Mouse (Mus musculus) ES-E14 (cell line): ENCODE results near the gene Plac1. TPM values are rescaled to one million over a fixed set of nuclear protein-coding genes. Genes with fewer than 3 reads are reported as not detected.

ENCODE experiments used
- DNase-seq: peaks from one replicate; pipeline ENCODE4 v3.0.0-alpha.2; 2013; ENCODE audit warnings: low read depth, low spot score
- H3K27ac ChIP-seq: 2 replicates; pipeline ENCODE4 v1.5.1; 2012; ENCODE audit warnings: low read depth, mild to moderate bottlenecking, low read length, moderate library complexity, mixed read lengths; ENCODE audit not compliant: poor library complexity, insufficient read depth, severe bottlenecking
- H3K36me3 ChIP-seq: 2 replicates; pipeline ENCODE4 v1.6.1; 2012; ENCODE audit warnings: mild to moderate bottlenecking, low read length, moderate library complexity, mixed read lengths; ENCODE audit not compliant: control insufficient read depth, poor library complexity, insufficient read depth, severe bottlenecking
- H3K4me1 ChIP-seq, 2 experiments: fragments of 150-350 bp in 1 of 2; sonication (generic) in 1 of 2; 2 replicates each; pipeline ENCODE4 v1.6.1; 2012; ENCODE audit warnings: low read length in 2 of 2, mild to moderate bottlenecking in 1 of 2, mixed read lengths in 1 of 2; ENCODE audit not compliant: control insufficient read depth in 2 of 2, insufficient read depth in 2 of 2, poor library complexity in 1 of 2
- H3K4me3 ChIP-seq, 2 experiments: fragments of 150-350 bp in 1 of 2; sonication (generic) in 1 of 2; 2 replicates each; pipeline ENCODE4 v1.5.1; 2012; ENCODE audit warnings: low read length in 2 of 2, low read depth in 1 of 2, mild to moderate bottlenecking in 1 of 2, mixed read lengths in 1 of 2; ENCODE audit not compliant: insufficient read depth in 1 of 2, poor library complexity in 1 of 2, severe bottlenecking in 1 of 2
- H3K9ac ChIP-seq: 2 replicates; pipeline ENCODE4 v1.6.1; 2012; ENCODE audit warnings: low read depth, mild to moderate bottlenecking, low read length, mixed read lengths; ENCODE audit not compliant: poor library complexity, insufficient read depth, severe bottlenecking
- H3K9me3 ChIP-seq: fragments of 150-350 bp; sonication (generic); 2 replicates; pipeline ENCODE4 v1.6.1; 2012; ENCODE audit warnings: low read depth, mild to moderate bottlenecking, low read length; ENCODE audit not compliant: control insufficient read depth, insufficient read depth
- CHD2 ChIP-seq: IDR thresholded peaks from 2 replicates; pipeline ENCODE4 v1.6.1; 2014; ENCODE audit warnings: mild to moderate bottlenecking, low read depth, low read length, inconsistent platforms
- HCFC1 ChIP-seq: IDR thresholded peaks from 2 replicates; pipeline ENCODE4 v1.6.1; 2012; ENCODE audit warnings: low read length, inconsistent platforms, borderline replicate concordance; ENCODE audit not compliant: insufficient read depth
- MAFK ChIP-seq: IDR thresholded peaks from 2 replicates; pipeline ENCODE4 v1.6.1; 2014; ENCODE audit warnings: mild to moderate bottlenecking, low read depth, low read length, inconsistent platforms; ENCODE audit not compliant: insufficient read depth
- ZC3H11A ChIP-seq: IDR thresholded peaks from 2 replicates; pipeline ENCODE4 v1.6.1; 2012; ENCODE audit warnings: low read depth, mild to moderate bottlenecking, inconsistent platforms, low read length, borderline replicate concordance
- ZNF384 ChIP-seq: IDR thresholded peaks from 2 replicates; pipeline ENCODE4 v1.6.1; 2012; ENCODE audit warnings: low read depth, low read length, inconsistent platforms
- in situ Hi-C, 2 experiments: fragments of 600-800 bp; cut with MboI; formaldehyde crosslinking; loops; one replicate each; pipeline ENCODE4 v1.15.1; 2025; ENCODE audit warnings: low sequenced_read_pairs in 2 of 2, inconsistent platforms in 1 of 2; ENCODE audit not compliant: unreplicated experiment in 2 of 2
- total RNA-seq: library from RNA; depleted of rRNA; stranded (reverse); fragments of 300-350 nt; gene quantifications from 2 replicates; pipeline ENCODE4 v1.2.3, GENCODE M21; 2012

Plac1 gene
- total RNA-seq, 1 experiment: 5.7 TPM

DNA sequence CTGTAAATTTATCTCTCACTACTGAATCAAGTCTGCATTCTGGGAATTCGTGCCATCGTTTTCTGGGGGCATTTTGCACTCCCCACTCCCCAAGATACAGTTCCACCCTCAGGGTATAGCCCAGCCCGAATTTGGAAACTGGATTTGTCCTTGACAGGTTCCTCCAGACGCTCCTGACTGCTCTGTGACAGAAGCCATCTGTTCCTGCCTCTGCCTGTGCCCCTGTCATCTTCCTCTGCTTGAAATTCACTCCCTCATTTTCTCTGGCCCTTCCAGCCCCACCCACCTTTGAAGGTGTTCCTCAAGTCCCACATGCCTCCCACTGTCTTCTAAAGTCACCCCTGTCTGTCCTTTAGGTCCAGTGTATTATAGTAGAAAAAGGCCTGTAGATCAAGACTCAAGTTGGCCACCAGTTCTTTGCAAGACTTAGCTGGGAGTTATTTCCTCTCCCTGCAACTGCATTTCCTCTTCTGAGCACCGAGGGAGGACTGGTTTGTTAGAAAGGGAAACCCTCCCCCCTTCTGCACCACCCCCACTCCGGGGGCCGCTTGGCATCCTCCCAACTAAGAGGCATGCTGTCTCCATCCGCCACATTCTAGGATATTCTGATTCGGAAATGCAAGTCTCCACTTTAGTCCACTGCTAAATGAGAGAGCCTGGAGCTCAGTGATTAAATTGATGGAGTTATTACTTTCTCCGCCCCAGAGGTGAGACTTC lies 194.6 kb downstream of the Plac1 start:
- Histone ChIP-seq H3K4me1 (no peaks in the 10 kb centered on the region), H3K27ac (no peak overlapping the region), H3K36me3 (no peaks in the 10 kb centered on the region), H3K9ac (no peak overlapping the region), H3K9me3 (no peaks in the 10 kb centered on the region), H3K4me3 (no peak overlapping the region)
- TF ChIP-seq ZNF384 (no peak), ZC3H11A (no peak), CHD2 (no peak), MAFK (no peak), HCFC1 (no peak)
- DNase-seq: no peak
- in situ Hi-C loops: no loop called here

DNA sequence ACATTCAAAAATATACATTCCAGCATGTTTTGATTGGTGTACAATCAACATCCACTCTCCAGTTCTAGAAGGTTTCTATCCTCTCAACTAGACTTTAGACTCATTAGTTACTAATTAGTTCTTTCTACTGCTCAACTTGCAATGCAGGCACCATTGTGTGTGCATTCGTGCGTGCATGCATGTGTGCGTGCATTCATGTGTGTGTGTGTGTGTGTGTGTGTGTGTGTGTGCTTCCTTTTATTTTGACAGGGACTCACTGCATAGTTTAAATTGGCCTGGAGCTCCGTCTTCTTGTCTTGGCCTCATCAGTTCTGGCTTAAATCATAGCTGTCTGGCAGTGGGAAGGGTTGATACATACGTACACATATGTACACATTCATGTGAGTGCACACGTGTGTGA lies 198.9 kb downstream of the Plac1 start:
- H3K4me1 ChIP-seq: no peaks in the 10 kb centered on the region
- in situ Hi-C loops: no loop called here
- DNase-seq: no peak
- no peak overlapping the region for H3K9ac ChIP-seq
- no peaks in the 10 kb centered on the region for H3K36me3 ChIP-seq
- TF ChIP-seq MAFK (no peak), HCFC1 (no peak), CHD2 (no peak), ZNF384 (no peak), ZC3H11A (no peak)
- H3K9me3 ChIP-seq: no peaks in the 10 kb centered on the region
- H3K27ac ChIP-seq: no peak overlapping the region
- H3K4me3 ChIP-seq: no peak overlapping the region

DNA sequence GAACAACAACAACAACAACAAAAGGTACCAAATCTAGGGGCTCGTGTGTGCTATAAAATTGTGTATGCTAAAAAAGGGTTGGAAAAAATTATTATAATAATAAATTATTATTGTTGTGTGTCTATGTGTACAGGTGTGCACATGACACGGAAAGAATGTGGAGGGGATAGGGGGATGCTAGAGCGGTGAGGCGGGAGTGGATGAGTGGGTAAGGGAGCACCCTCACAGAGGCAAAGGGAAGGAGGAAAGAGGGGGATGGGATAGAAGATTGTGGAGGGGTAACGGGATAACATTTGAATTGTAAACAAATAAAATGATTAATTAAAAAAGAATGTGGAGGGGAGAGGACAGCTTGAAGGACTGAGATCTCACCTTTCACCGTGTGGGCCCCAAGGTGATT lies 199.8 kb downstream of the Plac1 start:
- H3K9me3 ChIP-seq: no peaks in the 10 kb centered on the region
- no peaks in the 10 kb centered on the region for H3K36me3 ChIP-seq
- H3K9ac ChIP-seq: no peak overlapping the region
- no peak for DNase-seq
- no peaks in the 10 kb centered on the region for H3K4me1 ChIP-seq
- H3K4me3 ChIP-seq: no peak overlapping the region
- no peak overlapping the region for H3K27ac ChIP-seq
- TF ChIP-seq MAFK (no peak), CHD2 (no peak), ZC3H11A (no peak), HCFC1 (no peak), ZNF384 (no peak)
- in situ Hi-C loops: no loop called here

DNA sequence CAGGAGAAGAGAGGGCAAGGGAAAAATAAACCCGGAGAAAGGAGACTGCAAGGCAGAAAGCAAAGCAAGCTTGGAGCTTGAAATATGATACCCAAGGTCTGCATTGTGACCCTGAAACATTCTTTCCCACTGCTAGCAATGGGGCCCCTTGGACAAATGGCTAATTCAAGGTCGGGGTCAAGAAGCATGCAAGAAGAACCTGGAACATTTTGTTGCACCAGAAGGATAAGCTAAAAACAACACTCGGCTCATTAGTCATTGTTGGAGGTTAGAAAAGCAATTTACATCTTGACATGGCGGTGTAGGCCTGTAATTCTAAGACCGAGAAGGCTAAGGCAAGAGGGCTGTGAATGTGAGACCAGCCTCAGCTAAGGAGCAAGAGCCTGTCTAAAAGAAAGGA lies 200.3 kb downstream of the Plac1 start:
- no peaks in the 10 kb centered on the region for H3K4me1 ChIP-seq
- no peaks in the 10 kb centered on the region for H3K9me3 ChIP-seq
- in situ Hi-C loops: no loop called here
- H3K9ac ChIP-seq: no peak overlapping the region
- no peak overlapping the region for H3K4me3 ChIP-seq
- no peak for DNase-seq
- H3K36me3 ChIP-seq: no peaks in the 10 kb centered on the region
- no peak overlapping the region for H3K27ac ChIP-seq
- no peak for TF ChIP-seq HCFC1

DNA sequence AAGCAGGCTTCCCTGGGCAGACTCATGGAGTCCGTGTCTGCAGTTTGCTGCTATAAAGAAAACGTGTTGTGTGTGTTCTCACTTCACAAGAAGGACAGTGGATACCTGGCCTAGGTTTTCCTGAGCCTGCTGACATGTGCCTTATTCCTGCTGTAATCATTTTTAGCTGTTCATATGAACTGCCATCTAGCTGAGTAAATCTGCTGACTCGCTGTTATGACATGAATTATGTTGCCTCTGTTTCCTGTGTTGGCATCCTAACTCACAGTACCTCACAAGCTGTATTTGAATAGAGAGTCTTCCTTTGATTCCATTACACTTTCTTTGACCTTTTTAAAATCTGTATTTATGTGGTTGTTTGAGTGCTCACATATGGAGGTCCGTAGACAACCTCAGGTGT lies 201.7 kb downstream of the Plac1 start:
- Histone ChIP-seq H3K36me3 (no peaks in the 10 kb centered on the region), H3K9ac (no peak overlapping the region), H3K4me1 (no peaks in the 10 kb centered on the region), H3K9me3 (no peaks in the 10 kb centered on the region), H3K4me3 (no peak overlapping the region), H3K27ac (no peak overlapping the region)
- in situ Hi-C loops: no loop called here
- DNase-seq: no peak
- no peak for TF ChIP-seq MAFK
- no peak for TF ChIP-seq ZNF384
- no peak for TF ChIP-seq HCFC1
- no peak for TF ChIP-seq CHD2
- no peak for TF ChIP-seq ZC3H11A
